Mouse (Mus musculus) lung, postnatal 0 days (tissue): Measurements from ENCODE around the gene Tbrg1.

Experiments used
- CTCF ChIP-seq: IDR thresholded peaks from 2 replicates; pipeline ENCODE4 v1.5.1; 2016; ENCODE audit warnings: antibody characterized with exemption, mild to moderate bottlenecking
- EP300 ChIP-seq: IDR thresholded peaks from 2 replicates; pipeline ENCODE4 v1.6.1; 2016; ENCODE audit warnings: antibody characterized with exemption, mild to moderate bottlenecking, control low read depth

GRCm38 (mm10) chr9:37687288-37687940 is 30.3 kb upstream of the Tbrg1 start:
- no peak for TF ChIP-seq CTCF
- no peak for TF ChIP-seq EP300
